Mouse (Mus musculus) CH12.LX (cell line): ENCODE measurements around the gene Fopnl. TPM values are rescaled to one million over a fixed set of nuclear protein-coding genes. Genes with fewer than 3 reads are reported as not detected.

Source experiments
- DNase-seq: peaks from one replicate; pipeline ENCODE4 v3.0.0-alpha.2; 2013; ENCODE audit errors: extremely low read depth
- H3K27ac ChIP-seq: 2 replicates; pipeline ENCODE4 v1.5.1; 2012; ENCODE audit warnings: low read depth, mild to moderate bottlenecking, control low read depth, moderate library complexity; ENCODE audit not compliant: insufficient read depth
- H3K27me3 ChIP-seq: replicated peaks from 2 replicates; pipeline ENCODE3; 2012; ENCODE audit warnings: inconsistent platforms
- H3K36me3 ChIP-seq, 2 experiments: replicated peaks in 1 of 2; 2 replicates each; pipeline versions ENCODE3 to v1.6.1; 2012; ENCODE audit warnings: inconsistent platforms in 1 of 2, low read length in 1 of 2, mild to moderate bottlenecking in 1 of 2, mixed read lengths in 1 of 2, moderate library complexity in 1 of 2; ENCODE audit not compliant: control insufficient read depth in 1 of 2, insufficient read depth in 1 of 2
- H3K4me1 ChIP-seq, 2 experiments: 2 replicates each; pipeline ENCODE4 v1.6.1; 2012; ENCODE audit warnings: inconsistent platforms in 1 of 2, moderate library complexity in 1 of 2; ENCODE audit not compliant: insufficient read depth in 2 of 2, control insufficient read depth in 1 of 2
- H3K4me2 ChIP-seq: 2 replicates; pipeline ENCODE4 v1.6.1; 2012; ENCODE audit warnings: low read depth, mild to moderate bottlenecking, control low read depth; ENCODE audit not compliant: poor library complexity, insufficient read depth, severe bottlenecking
- H3K4me3 ChIP-seq, 3 experiments: fragments of 150-350 bp in 1 of 3; sonication (generic) in 1 of 3; replicated peaks in 1 of 3; 2 replicates each; pipeline versions ENCODE3 to v1.5.1; 2011 to 2012; ENCODE audit warnings: low read depth in 2 of 3, low read length in 2 of 3, mild to moderate bottlenecking in 2 of 3, moderate library complexity in 2 of 3, control low read depth in 1 of 3, improper control_type of control experiment in 1 of 3, inconsistent platforms in 1 of 3, mixed read lengths in 1 of 3; ENCODE audit not compliant: poor library complexity in 1 of 3
- H3K79me2 ChIP-seq: replicated peaks from 2 replicates; pipeline ENCODE4 v1.6.1; 2012; ENCODE audit warnings: mild to moderate bottlenecking, moderate library complexity; ENCODE audit not compliant: control insufficient read depth, poor library complexity, insufficient read depth, severe bottlenecking; ENCODE audit errors: extremely low read depth
- H3K9ac ChIP-seq: 2 replicates; pipeline ENCODE4 v1.6.1; 2012; ENCODE audit warnings: low read depth, mild to moderate bottlenecking, control low read depth, moderate library complexity; ENCODE audit not compliant: insufficient read depth
- H3K9me3 ChIP-seq: replicated peaks from 2 replicates; pipeline ENCODE3; 2012; ENCODE audit warnings: low read length, inconsistent platforms, mixed read lengths
- BHLHE40 ChIP-seq: IDR thresholded peaks from 2 replicates; pipeline ENCODE4 v1.6.1; 2011; ENCODE audit warnings: mild to moderate bottlenecking, low read depth, low read length, improper control_type of control experiment
- CHD2 ChIP-seq: IDR thresholded peaks from 2 replicates; pipeline ENCODE4 v1.6.1; 2011; ENCODE audit warnings: low read length, improper control_type of control experiment
- CTCF ChIP-seq, 2 experiments: IDR thresholded peaks in 1 of 2; conservative IDR thresholded peaks in 1 of 2; 2 replicates each; pipeline ENCODE4 v1.5.1; 2011 to 2012; ENCODE audit warnings: low read depth in 2 of 2, low read length in 2 of 2, improper control_type of control experiment in 1 of 2, inconsistent platforms in 1 of 2, mild to moderate bottlenecking in 1 of 2, moderate library complexity in 1 of 2
- ETS1 ChIP-seq: conservative IDR thresholded peaks from 2 replicates; pipeline ENCODE4 v1.6.1; 2012; ENCODE audit warnings: low read depth, mild to moderate bottlenecking, inconsistent platforms, low read length, improper control_type of control experiment, moderate library complexity
- GABPA ChIP-seq: IDR thresholded peaks from 2 replicates; pipeline ENCODE4 v1.6.1; 2012; ENCODE audit warnings: low read depth, low read length, improper control_type of control experiment, inconsistent platforms; ENCODE audit not compliant: insufficient replicate concordance
- IRF4 ChIP-seq: IDR thresholded peaks from 2 replicates; pipeline ENCODE4 v1.6.1; 2014; ENCODE audit warnings: low read depth, mild to moderate bottlenecking, inconsistent platforms, low read length, improper control_type of control experiment
- JUN ChIP-seq: IDR thresholded peaks from 2 replicates; pipeline ENCODE4 v1.6.1; 2011; ENCODE audit warnings: low read depth, mild to moderate bottlenecking, low read length, improper control_type of control experiment, moderate library complexity; ENCODE audit not compliant: insufficient read depth
- MAFK ChIP-seq: IDR thresholded peaks from 2 replicates; pipeline ENCODE4 v1.6.1; 2011; ENCODE audit warnings: low read length, improper control_type of control experiment; ENCODE audit not compliant: insufficient replicate concordance
- MAX ChIP-seq: IDR thresholded peaks from 2 replicates; pipeline ENCODE4 v1.6.1; 2011; ENCODE audit warnings: low read length, improper control_type of control experiment
- MAZ ChIP-seq: IDR thresholded peaks from 2 replicates; pipeline ENCODE4 v1.6.1; 2012; ENCODE audit warnings: low read depth, mild to moderate bottlenecking, inconsistent platforms, low read length, improper control_type of control experiment, moderate library complexity
- MXI1 ChIP-seq: IDR thresholded peaks from 2 replicates; pipeline ENCODE4 v1.6.1; 2011; ENCODE audit warnings: mild to moderate bottlenecking, low read depth, low read length, improper control_type of control experiment
- NELFE ChIP-seq: IDR thresholded peaks from 2 replicates; pipeline ENCODE4 v1.6.1; 2011; ENCODE audit warnings: low read depth, low read length, improper control_type of control experiment
- POLR2A ChIP-seq: IDR thresholded peaks from 2 replicates; pipeline ENCODE4 v1.6.1; 2011; ENCODE audit warnings: low read depth, mild to moderate bottlenecking, improper control_type of control experiment, low read length
- RAD21 ChIP-seq: IDR thresholded peaks from 2 replicates; pipeline ENCODE4 v1.6.1; 2011; ENCODE audit warnings: low read depth, mild to moderate bottlenecking, low read length, improper control_type of control experiment, moderate library complexity
- RCOR1 ChIP-seq: conservative IDR thresholded peaks from 2 replicates; pipeline ENCODE4 v1.6.1; 2012; ENCODE audit warnings: low read depth, mild to moderate bottlenecking, inconsistent platforms, low read length, improper control_type of control experiment
- SMC3 ChIP-seq: IDR thresholded peaks from 2 replicates; pipeline ENCODE4 v1.6.1; 2011; ENCODE audit warnings: low read depth, low read length, improper control_type of control experiment
- TCF12 ChIP-seq: IDR thresholded peaks from 2 replicates; pipeline ENCODE4 v1.6.1; 2014; ENCODE audit warnings: low read depth, mild to moderate bottlenecking, inconsistent platforms, low read length, improper control_type of control experiment
- USF1 ChIP-seq: IDR thresholded peaks from 2 replicates; pipeline ENCODE4 v1.6.1; 2014; ENCODE audit warnings: low read depth, mild to moderate bottlenecking, inconsistent platforms, low read length, improper control_type of control experiment
- dilution Hi-C: fragments of 300-500 bp; cut with MboI; formaldehyde crosslinking; loops from 2 replicates; pipeline ENCODE4 v1.14.3; 2020; ENCODE audit warnings: low sequenced_read_pairs; ENCODE audit not compliant: extremely low pct_unique_long_range_greater_than_20kb, extremely low pct_ligation_motif_present
- in situ Hi-C: fragments of 300-500 bp; cut with MboI; formaldehyde crosslinking; loops from 3 replicates; pipeline ENCODE4 v1.14.3; 2019; ENCODE audit warnings: low sequenced_read_pairs, low pct_ligation_motif_present, low pct_unique_long_range_greater_than_20kb, mixed read lengths
- polyA plus RNA-seq: library from polyadenylated mRNA; unstranded; fragments of >175 nt; gene quantifications from 2 replicates; pipeline ENCODE4 v1.2.1, GENCODE M21; 2012; ENCODE audit warnings: low read depth; ENCODE audit not compliant: insufficient read length
- total RNA-seq, 2 experiments: library from RNA; depleted of rRNA; stranded (reverse); fragments of 300-350 nt in 1 of 2; fragments of >200 nt in 1 of 2; gene quantifications; 2 replicates each; pipeline ENCODE4 v1.2.3; 2012 to 2014

The Fopnl gene
- total and polyA plus RNA-seq, 3 experiments, result 32.8 to 153 (median 56.8) TPM

DNA sequence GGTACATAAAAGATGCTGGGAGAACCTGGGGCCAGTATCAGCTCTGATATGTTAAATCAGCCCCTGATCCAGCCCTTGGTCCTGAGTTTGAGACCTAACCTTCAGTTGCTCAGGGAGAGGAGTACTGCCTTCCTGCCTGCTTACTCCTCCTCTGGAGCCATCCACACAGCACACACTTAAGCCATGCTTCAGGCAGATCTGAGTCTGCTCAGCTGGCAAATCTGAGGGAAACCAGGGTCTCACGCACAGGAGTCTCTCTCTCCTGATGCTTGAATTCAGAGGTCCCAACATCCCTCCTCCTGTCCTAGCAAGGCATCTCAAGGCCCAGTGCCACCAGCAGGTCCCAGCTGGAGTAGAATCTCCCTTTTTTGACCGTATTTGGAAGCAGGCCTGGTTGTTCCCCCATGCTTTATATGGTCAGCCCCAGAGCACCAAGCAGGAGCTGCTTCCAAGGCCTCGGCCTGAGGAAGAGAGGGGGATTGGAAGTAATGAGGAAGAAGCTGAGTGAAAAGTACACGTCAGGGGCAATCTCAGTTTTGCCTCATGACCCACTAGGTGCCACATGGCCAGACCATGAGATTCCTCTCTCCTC is 44.7 kb downstream of the Fopnl start:
- H3K4me3 ChIP-seq, result no peak overlapping the region
- no peak for DNase-seq
- H3K27me3 ChIP-seq, result peaks cover 32% of the 10 kb centered on the region
- no peaks in the 10 kb centered on the region for H3K36me3 ChIP-seq
- no peak overlapping the region for H3K4me2 ChIP-seq
- H3K4me1 ChIP-seq, result no peaks in the 10 kb centered on the region
- H3K27ac ChIP-seq, result no peak overlapping the region
- in situ Hi-C loops, result no loop called here
- dilution Hi-C loops, result no loop called here
- H3K9me3 ChIP-seq, result no peaks in the 10 kb centered on the region
- TF ChIP-seq IRF4 (no peak), JUN (no peak), MXI1 (no peak), POLR2A (no peak), TCF12 (no peak), CHD2 (no peak), GABPA (no peak), USF1 (no peak), SMC3 (no peak), NELFE (no peak), BHLHE40 (no peak), ETS1 (no peak), MAFK (no peak), MAX (no peak), MAZ (no peak), RCOR1 (no peak), RAD21 (no peak), CTCF (conservative IDR thresholded peaks at IDR 0.05 in 1 of 2, IDR thresholded peaks at IDR 0.05 in 1 of 2; ENCODE audit: low read depth in 2 of 2, low read length in 2 of 2) (no peak)
- TF ChIP-seq, all 38 proteins: peak for 0
- Histone ChIP-seq H3K79me2 (no peaks in the 10 kb centered on the region), H3K9ac (no peak overlapping the region)

DNA sequence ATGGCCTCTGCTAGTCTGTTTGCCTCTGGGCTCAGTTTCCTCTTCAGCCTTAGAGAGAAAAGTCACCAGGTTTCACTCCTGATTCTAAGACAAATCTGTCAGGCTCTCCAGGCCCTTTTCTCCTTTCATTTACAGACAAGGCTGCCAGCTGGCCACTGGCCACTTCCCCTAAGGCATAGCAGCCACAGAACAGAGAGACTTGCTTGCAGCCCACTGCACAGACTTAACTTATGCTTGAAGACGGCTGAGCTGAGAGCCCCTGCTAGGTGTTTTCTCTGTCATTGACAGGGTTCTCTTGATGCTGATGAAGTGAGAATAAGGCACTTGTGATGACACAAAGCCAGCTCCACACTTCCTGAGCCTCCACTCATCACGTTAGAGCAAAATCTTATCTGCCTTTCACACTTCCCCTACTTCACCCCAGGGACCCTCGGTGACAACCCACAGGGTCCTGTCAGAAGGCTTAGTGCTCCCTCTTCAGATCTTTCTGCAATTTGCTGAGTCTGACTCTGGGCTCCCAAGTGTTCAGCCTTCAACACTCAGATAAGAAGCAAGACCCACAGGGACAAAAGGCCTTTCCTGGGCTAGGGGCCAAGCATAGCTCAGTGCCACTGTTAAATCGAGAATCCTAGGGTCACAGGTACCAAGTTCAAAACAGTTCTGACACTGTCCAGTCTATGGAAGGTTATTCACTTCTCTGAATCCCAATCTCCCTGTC is 51.8 kb downstream of the Fopnl start:
- peak; percentile 35 for DNase-seq

More for the DNA sequence above, 51.8 kb downstream of the Fopnl start:
- Histone ChIP-seq H3K4me2 (no peak overlapping the region), H3K27me3 (peaks cover 2% of the 10 kb centered on the region), H3K9ac (no peak overlapping the region), H3K9me3 (no peaks in the 10 kb centered on the region), H3K27ac (no peak overlapping the region), H3K79me2 (no peaks in the 10 kb centered on the region), H3K4me3 (no peak overlapping the region), H3K36me3 (no peaks in the 10 kb centered on the region), H3K4me1 (peaks cover 3 to 13% of the 10 kb centered on the region in 2 experiments; a peak in 3 of 4 replicates)
- in situ Hi-C loops, result no loop called here
- dilution Hi-C loops, result no loop called here
- TF ChIP-seq CTCF (conservative IDR thresholded peaks at IDR 0.05 in 1 of 2, IDR thresholded peaks at IDR 0.05 in 1 of 2; ENCODE audit: low read depth in 2 of 2, low read length in 2 of 2) (peak in 1 of 2 experiments; percentile 30; a peak in 1 of 4 replicates), RAD21 (peak; percentile 16), JUN (no peak), GABPA (no peak), MAX (no peak)
